Mouse (Mus musculus) neural tube, embryonic 11.5 days (tissue): ENCODE measurements around the gene Dpp10. TPM values are rescaled to one million over a fixed set of nuclear protein-coding genes. Genes with fewer than 3 reads are reported as not detected.

ENCODE experiments used
- ATAC-seq: fragments of 200-750 bp; cut with Nextera tagmentation; 2 replicates; pipeline ENCODE4 v1.8.0; 2017; ENCODE audit warnings: moderate number of reproducible peaks, mild to moderate bottlenecking, moderate TSS enrichment, moderate library complexity; ENCODE audit not compliant: insufficient read depth, low FRiP score, low TSS enrichment
- DNase-seq: peaks from one replicate; pipeline ENCODE4 v3.0.0-alpha.2; 2015; ENCODE audit warnings: low spot score
- H3K27ac ChIP-seq: fragments of 300-500 bp; sonication (generic); 2 replicates; pipeline ENCODE4 v1.5.1; 2014; ENCODE audit warnings: low read depth, mild to moderate bottlenecking, low read length
- H3K27me3 ChIP-seq: fragments of 300-500 bp; sonication (generic); 2 replicates; pipeline ENCODE4 v1.6.1; 2014; ENCODE audit warnings: mild to moderate bottlenecking, low read length, mixed read lengths; ENCODE audit not compliant: control insufficient read depth, insufficient read depth
- H3K36me3 ChIP-seq: fragments of 300-500 bp; sonication (generic); 2 replicates; pipeline ENCODE4 v1.6.1; 2014; ENCODE audit warnings: mild to moderate bottlenecking, low read length, moderate library complexity, mixed read lengths; ENCODE audit not compliant: control insufficient read depth, insufficient read depth
- H3K4me1 ChIP-seq: fragments of 300-500 bp; sonication (generic); 2 replicates; pipeline ENCODE4 v1.6.1; 2014; ENCODE audit warnings: low read length, mixed read lengths; ENCODE audit not compliant: control insufficient read depth, insufficient read depth
- H3K4me2 ChIP-seq: fragments of 300-500 bp; sonication (generic); 2 replicates; pipeline ENCODE4 v1.6.1; 2014; ENCODE audit warnings: low read depth, mild to moderate bottlenecking, moderate library complexity
- H3K4me3 ChIP-seq: fragments of 300-500 bp; sonication (generic); 2 replicates; pipeline ENCODE4 v1.5.1; 2014; ENCODE audit warnings: low read depth, low read length
- H3K9ac ChIP-seq: fragments of 300-500 bp; sonication (generic); 2 replicates; pipeline ENCODE4 v1.6.1; 2014; ENCODE audit warnings: mild to moderate bottlenecking, low read length
- H3K9me3 ChIP-seq: fragments of 300-500 bp; sonication (generic); 2 replicates; pipeline ENCODE4 v1.6.1; 2016; ENCODE audit warnings: low read length; ENCODE audit not compliant: control insufficient read depth
- WGBS: fragments of 180-500 bp; shearing (Covaris S2); extraction: QIAGEN DNeasy Blood & Tissue Kit; methylation state at CpG from one replicate; pipeline ENCODE4 v1.1.7; 2014; 5-methylcytosine and 5-hydroxymethylcytosine counted together
- polyA plus RNA-seq: library from polyadenylated mRNA; unstranded; fragments of >200 nt; fragmentation: Nextera tagmentation; extraction: Ambion mirVana; gene quantifications from 2 replicates; pipeline ENCODE4 v1.2.1, GENCODE M21; 2014

Gene Dpp10
- polyA plus RNA-seq, 1 experiment from 2014 or later, result 0.70 TPM

- WGBS, result 81% methylated on average over 1 of the region's 1 CpGs
- H3K4me1 ChIP-seq, result no peaks in the 10 kb centered on the region
Observed at GRCm38 (mm10) chr1:123637897-123638296, 407.5 kb downstream of the Dpp10 start.

GRCm38 (mm10) chr1:123628268-123628667, 417.1 kb downstream of the Dpp10 start:
- 91% methylated on average over 3 of the region's 3 CpGs for WGBS
- no peaks in the 10 kb centered on the region for H3K9me3 ChIP-seq

More at GRCm38 (mm10) chr1:123637897-123638296, 407.5 kb downstream of the Dpp10 start:
- DNase-seq (no peak), ATAC-seq (no peak)
- no peaks in the 10 kb centered on the region for H3K27me3 ChIP-seq
- no peak overlapping the region for H3K4me3 ChIP-seq
- H3K9ac ChIP-seq, result no peak overlapping the region
- no peaks in the 10 kb centered on the region for H3K36me3 ChIP-seq
- H3K9me3 ChIP-seq, result no peaks in the 10 kb centered on the region
- H3K27ac ChIP-seq, result no peak overlapping the region
- no peak overlapping the region for H3K4me2 ChIP-seq

GRCm38 (mm10) chr1:123584857-123585256, 460.5 kb downstream of the Dpp10 start:
- Histone ChIP-seq H3K27me3 (no peaks in the 10 kb centered on the region), H3K4me1 (no peaks in the 10 kb centered on the region), H3K9ac (no peak overlapping the region), H3K4me3 (no peak overlapping the region), H3K36me3 (no peaks in the 10 kb centered on the region), H3K9me3 (no peaks in the 10 kb centered on the region), H3K4me2 (no peak overlapping the region), H3K27ac (no peak overlapping the region)
- no peak for DNase-seq
- no peak for ATAC-seq

More at GRCm38 (mm10) chr1:123628268-123628667, 417.1 kb downstream of the Dpp10 start:
- no peak overlapping the region for H3K4me3 ChIP-seq
- ATAC-seq, result no peak
- H3K27me3 ChIP-seq, result no peaks in the 10 kb centered on the region
- no peak overlapping the region for H3K4me2 ChIP-seq
- no peak for DNase-seq
- no peak overlapping the region for H3K27ac ChIP-seq
- H3K4me1 ChIP-seq, result no peaks in the 10 kb centered on the region
- no peak overlapping the region for H3K9ac ChIP-seq
- H3K36me3 ChIP-seq, result no peaks in the 10 kb centered on the region

- H3K27me3 ChIP-seq, result no peaks in the 10 kb centered on the region
- H3K36me3 ChIP-seq, result no peaks in the 10 kb centered on the region
- H3K4me2 ChIP-seq, result no peak overlapping the region
- no peak overlapping the region for H3K4me3 ChIP-seq
- no peak overlapping the region for H3K9ac ChIP-seq
- WGBS, result 93% methylated on average over 2 of the region's 2 CpGs
- no peaks in the 10 kb centered on the region for H3K4me1 ChIP-seq
- no peak overlapping the region for H3K27ac ChIP-seq
- no peak for DNase-seq
- ATAC-seq, result no peak
- H3K9me3 ChIP-seq, result no peaks in the 10 kb centered on the region
Observed at GRCm38 (mm10) chr1:123580112-123580511, 465.2 kb downstream of the Dpp10 start.

- Histone ChIP-seq H3K27ac (no peak overlapping the region), H3K9ac (no peak overlapping the region), H3K9me3 (no peaks in the 10 kb centered on the region), H3K4me3 (no peak overlapping the region), H3K36me3 (no peaks in the 10 kb centered on the region), H3K4me1 (no peaks in the 10 kb centered on the region), H3K27me3 (no peaks in the 10 kb centered on the region), H3K4me2 (no peak overlapping the region)
- 85% methylated on average over 1 of the region's 1 CpGs for WGBS
- ATAC-seq, result no peak
- no peak for DNase-seq
Observed at GRCm38 (mm10) chr1:123573713-123574112, 471.6 kb downstream of the Dpp10 start.

- Histone ChIP-seq H3K36me3 (no peaks in the 10 kb centered on the region), H3K9ac (no peak overlapping the region), H3K27ac (no peak overlapping the region), H3K4me1 (no peaks in the 10 kb centered on the region), H3K4me3 (no peak overlapping the region), H3K4me2 (no peak overlapping the region), H3K27me3 (no peaks in the 10 kb centered on the region), H3K9me3 (no peaks in the 10 kb centered on the region)
- 86% methylated on average over 1 of the region's 1 CpGs for WGBS
- DNase-seq (no peak), ATAC-seq (no peak)
Observed at GRCm38 (mm10) chr1:123542496-123542895, 502.9 kb downstream of the Dpp10 start.

GRCm38 (mm10) chr1:123467729-123468128, 577.6 kb downstream of the Dpp10 start:
- ATAC-seq, result no peak
- H3K4me2 ChIP-seq, result no peak overlapping the region
- 60% methylated on average over 1 of the region's 1 CpGs for WGBS

GRCm38 (mm10) chr1:123414163-123414562, 631.2 kb downstream of the Dpp10 start:
- H3K27me3 ChIP-seq, result no peaks in the 10 kb centered on the region
- no peak overlapping the region for H3K27ac ChIP-seq
- no peaks in the 10 kb centered on the region for H3K4me1 ChIP-seq
- no peak overlapping the region for H3K4me3 ChIP-seq
- no peak for ATAC-seq
- H3K9me3 ChIP-seq, result no peaks in the 10 kb centered on the region
- no peak overlapping the region for H3K9ac ChIP-seq
- DNase-seq, result no peak
- H3K36me3 ChIP-seq, result no peaks in the 10 kb centered on the region
- no peak overlapping the region for H3K4me2 ChIP-seq
- 45% methylated on average over 1 of the region's 1 CpGs for WGBS

More at GRCm38 (mm10) chr1:123467729-123468128, 577.6 kb downstream of the Dpp10 start:
- Histone ChIP-seq H3K36me3 (no peaks in the 10 kb centered on the region), H3K27ac (no peak overlapping the region), H3K9me3 (no peaks in the 10 kb centered on the region), H3K9ac (no peak overlapping the region), H3K4me1 (no peaks in the 10 kb centered on the region), H3K27me3 (no peaks in the 10 kb centered on the region), H3K4me3 (no peak overlapping the region)
- no peak for DNase-seq

GRCm38 (mm10) chr1:123351300-123351699, 694.1 kb downstream of the Dpp10 start:
- WGBS, result 85% methylated on average over 2 of the region's 2 CpGs
- DNase-seq, result no peak

More at GRCm38 (mm10) chr1:123351300-123351699, 694.1 kb downstream of the Dpp10 start:
- H3K36me3 ChIP-seq, result no peaks in the 10 kb centered on the region
- no peak overlapping the region for H3K4me3 ChIP-seq
- no peaks in the 10 kb centered on the region for H3K27me3 ChIP-seq
- no peaks in the 10 kb centered on the region for H3K9me3 ChIP-seq
- H3K4me2 ChIP-seq, result no peak overlapping the region
- H3K27ac ChIP-seq, result no peak overlapping the region
- no peaks in the 10 kb centered on the region for H3K4me1 ChIP-seq
- H3K9ac ChIP-seq, result no peak overlapping the region
- no peak for ATAC-seq
